Mouse (Mus musculus) liver, embryonic 16.5 days (tissue): ENCODE measurements around the gene Fam81b. TPM values are rescaled to one million over a fixed set of nuclear protein-coding genes. Genes with fewer than 3 reads are reported as not detected.

ENCODE experiments used
- ATAC-seq: fragments of 200-750 bp; cut with Nextera tagmentation; 2 replicates; pipeline ENCODE4 v1.8.0; 2017; ENCODE audit warnings: low read depth, mild to moderate bottlenecking, moderate number of reproducible peaks, moderate library complexity
- H3K27ac ChIP-seq: fragments of 300-500 bp; sonication (generic); 2 replicates; pipeline ENCODE4 v1.5.1; 2014; ENCODE audit warnings: mild to moderate bottlenecking, low read length
- H3K27me3 ChIP-seq: fragments of 300-500 bp; sonication (generic); 2 replicates; pipeline ENCODE4 v1.6.1; 2014; ENCODE audit warnings: low read depth, low read length, mixed read lengths; ENCODE audit not compliant: control insufficient read depth, insufficient read depth
- H3K36me3 ChIP-seq: fragments of 300-500 bp; sonication (generic); 2 replicates; pipeline ENCODE4 v1.6.1; 2014; ENCODE audit warnings: mild to moderate bottlenecking; ENCODE audit not compliant: control insufficient read depth, insufficient read depth
- H3K4me1 ChIP-seq: fragments of 300-500 bp; sonication (generic); 2 replicates; pipeline ENCODE4 v1.6.1; 2014; ENCODE audit warnings: low read depth, low read length, mixed read lengths; ENCODE audit not compliant: control insufficient read depth
- H3K4me2 ChIP-seq: fragments of 300-500 bp; sonication (generic); 2 replicates; pipeline ENCODE4 v1.6.1; 2014; ENCODE audit warnings: low read depth, low read length, mixed read lengths
- H3K4me3 ChIP-seq: fragments of 300-500 bp; sonication (generic); 2 replicates; pipeline ENCODE4 v1.5.1; 2014; ENCODE audit warnings: low read depth, mild to moderate bottlenecking, low read length
- H3K9ac ChIP-seq: fragments of 300-500 bp; sonication (generic); 2 replicates; pipeline ENCODE4 v1.6.1; 2014; ENCODE audit warnings: low read depth, low read length
- H3K9me3 ChIP-seq: fragments of 300-500 bp; sonication (generic); replicated peaks from 2 replicates; pipeline ENCODE4 v1.6.1; 2016; ENCODE audit warnings: low read length; ENCODE audit not compliant: control insufficient read depth
- WGBS: fragments of 180-500 bp; shearing (Covaris S2); extraction: QIAGEN DNeasy Blood & Tissue Kit; methylation state at CpG from one replicate; pipeline ENCODE4 v1.1.7; 2014; ENCODE audit not compliant: insufficient replicate concordance; 5-methylcytosine and 5-hydroxymethylcytosine counted together
- polyA plus RNA-seq: library from polyadenylated mRNA; unstranded; fragments of >200 nt; fragmentation: Nextera tagmentation; extraction: Ambion mirVana; gene quantifications from 2 replicates; pipeline ENCODE4 v1.2.1, GENCODE M21; 2015

Fam81b gene
- polyA plus RNA-seq, 1 experiment from 2014 or later, result not detected

DNA sequence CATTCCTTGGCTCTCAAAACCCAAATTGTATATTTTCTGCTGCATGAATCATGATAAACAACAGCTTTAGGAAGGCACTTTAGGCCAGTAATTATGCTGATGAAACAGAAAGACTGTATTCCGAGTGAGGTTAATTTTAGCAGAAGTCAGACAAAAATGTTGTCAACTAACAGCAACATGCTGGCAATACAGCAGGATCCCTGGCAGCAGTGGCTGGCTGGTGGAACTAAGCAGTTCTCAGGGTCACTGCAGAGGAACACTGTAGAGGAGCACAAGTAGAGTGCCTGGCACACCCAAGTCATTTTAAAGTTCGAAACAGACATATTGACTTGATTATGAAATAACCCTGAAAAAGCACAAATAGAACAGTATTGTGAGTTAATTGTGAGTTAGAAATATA, 2.8 kb downstream of the Fam81b start:
- WGBS, result 65% methylated on average over 2 of the region's 2 CpGs
- no peak overlapping the region for H3K4me3 ChIP-seq
- H3K27ac ChIP-seq, result no peak overlapping the region
- ATAC-seq, result no peak
- H3K27me3 ChIP-seq, result no peaks in the 10 kb centered on the region
- H3K9ac ChIP-seq, result no peak overlapping the region
- H3K4me1 ChIP-seq, result no peaks in the 10 kb centered on the region
- no peaks in the 10 kb centered on the region for H3K9me3 ChIP-seq
- no peak overlapping the region for H3K4me2 ChIP-seq
- H3K36me3 ChIP-seq, result no peaks in the 10 kb centered on the region

DNA sequence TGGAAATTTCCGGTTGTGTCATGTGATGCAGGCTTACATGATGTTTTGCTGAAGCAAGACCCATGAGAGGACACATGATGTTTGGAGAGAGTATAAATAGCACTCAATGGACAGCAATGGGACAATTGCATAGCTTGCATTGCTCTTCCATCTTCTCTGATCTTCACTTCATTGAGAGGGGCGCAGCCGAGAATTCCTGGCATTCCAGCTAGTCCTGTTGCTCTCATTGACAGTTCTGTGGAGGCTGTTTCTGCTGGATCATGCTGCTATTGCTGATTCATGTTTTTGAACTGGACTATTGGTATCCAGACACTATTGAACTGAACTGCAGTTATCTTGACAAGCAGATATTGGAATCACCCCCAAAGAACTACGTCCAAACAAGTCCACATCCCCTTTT, 12.8 kb downstream of the Fam81b start:
- no peak for ATAC-seq
- H3K4me2 ChIP-seq, result no peak overlapping the region
- H3K9ac ChIP-seq, result no peak overlapping the region
- H3K9me3 ChIP-seq, result no peaks in the 10 kb centered on the region
- H3K27ac ChIP-seq, result no peak overlapping the region
- 57% methylated on average over 4 of the region's 4 CpGs for WGBS
- no peaks in the 10 kb centered on the region for H3K4me1 ChIP-seq
- no peaks in the 10 kb centered on the region for H3K27me3 ChIP-seq
- no peaks in the 10 kb centered on the region for H3K36me3 ChIP-seq
- no peak overlapping the region for H3K4me3 ChIP-seq

DNA sequence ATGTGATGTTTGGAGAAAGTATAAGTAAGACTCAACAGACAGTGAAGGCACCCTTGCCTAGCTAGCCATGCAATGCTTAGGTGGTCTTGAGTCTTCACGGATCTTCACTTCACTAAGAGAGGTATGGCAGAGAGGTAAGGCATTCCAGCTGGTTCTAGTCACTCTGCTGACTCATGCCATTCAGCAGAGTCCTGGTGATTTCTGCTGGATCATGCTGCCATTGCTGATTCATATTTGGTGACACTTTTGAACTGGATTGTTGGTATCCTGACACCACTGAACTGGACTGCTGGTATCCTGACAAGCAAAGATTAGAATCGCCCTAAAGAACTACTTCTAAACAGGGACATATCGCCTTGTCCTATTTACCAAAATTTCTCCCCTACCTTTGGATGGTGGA, 20.3 kb downstream of the Fam81b start:
- H3K4me3 ChIP-seq, result no peak overlapping the region
- no peaks in the 10 kb centered on the region for H3K4me1 ChIP-seq
- 56% methylated on average over 3 of the region's 3 CpGs for WGBS
- ATAC-seq, result no peak
- no peaks in the 10 kb centered on the region for H3K36me3 ChIP-seq
- H3K9me3 ChIP-seq, result no peaks in the 10 kb centered on the region
- H3K4me2 ChIP-seq, result no peak overlapping the region
- no peak overlapping the region for H3K9ac ChIP-seq
- no peaks in the 10 kb centered on the region for H3K27me3 ChIP-seq
- no peak overlapping the region for H3K27ac ChIP-seq

DNA sequence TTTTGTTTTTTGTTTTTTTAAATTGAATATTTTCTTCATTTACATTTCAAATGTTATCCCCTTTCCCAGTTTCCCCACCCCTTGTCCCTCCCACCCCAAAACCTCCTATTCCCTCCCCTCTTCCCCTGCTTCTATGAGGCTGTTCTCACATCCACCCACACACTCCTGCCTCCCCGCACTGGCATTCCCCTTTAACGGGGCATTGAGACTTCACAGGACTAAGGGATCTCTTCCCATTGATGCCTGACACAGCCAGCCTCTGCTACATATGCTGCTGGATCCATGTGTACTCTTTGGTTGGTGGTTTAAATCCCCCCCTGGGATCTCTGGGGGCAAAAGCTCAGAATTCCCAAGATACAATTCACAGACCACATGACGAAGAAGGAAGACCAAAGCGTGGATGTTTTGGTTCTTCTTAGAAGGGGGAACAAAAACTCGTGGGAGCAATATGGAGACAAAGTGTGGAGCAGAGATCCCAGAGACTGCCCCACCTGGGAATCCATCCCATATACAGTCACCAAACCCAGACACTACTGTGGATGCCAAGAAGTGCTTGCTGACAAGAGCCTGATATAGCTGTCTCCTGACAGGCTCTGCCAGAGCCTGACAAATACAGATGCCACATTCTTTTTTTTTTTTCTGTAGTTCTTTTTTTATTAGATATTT, 40.4 kb downstream of the Fam81b start:
- H3K4me2 ChIP-seq, result no peak overlapping the region
- no peaks in the 10 kb centered on the region for H3K27me3 ChIP-seq
- no peaks in the 10 kb centered on the region for H3K36me3 ChIP-seq
- 54% methylated on average over 5 of the region's 5 CpGs for WGBS
- no peak overlapping the region for H3K27ac ChIP-seq
- no peaks in the 10 kb centered on the region for H3K4me1 ChIP-seq
- no peak overlapping the region for H3K4me3 ChIP-seq
- H3K9me3 ChIP-seq, result no peaks in the 10 kb centered on the region
- no peak for ATAC-seq
- no peak overlapping the region for H3K9ac ChIP-seq

DNA sequence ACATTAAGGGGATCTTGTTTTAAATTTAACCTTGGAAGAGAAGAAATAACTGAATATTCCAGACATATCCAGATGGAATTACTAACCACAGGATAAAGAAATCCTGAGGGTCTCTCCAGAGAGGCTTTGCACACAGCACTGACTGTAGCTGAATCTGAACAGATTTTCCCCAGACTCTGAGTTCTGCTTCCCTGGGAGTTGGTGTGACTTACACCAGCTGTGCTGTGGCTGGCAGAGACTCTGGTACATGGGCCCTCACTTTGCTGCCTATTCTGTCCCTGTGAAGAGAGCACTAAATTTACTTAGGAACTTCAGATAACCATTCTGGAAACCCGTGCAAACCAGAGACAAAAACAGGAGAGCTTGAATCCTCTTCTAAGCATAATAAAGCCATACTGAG, 46.1 kb downstream of the Fam81b start:
- Histone ChIP-seq H3K27me3 (no peaks in the 10 kb centered on the region), H3K9ac (no peak overlapping the region), H3K4me1 (no peaks in the 10 kb centered on the region), H3K4me2 (no peak overlapping the region), H3K27ac (no peak overlapping the region), H3K9me3 (no peaks in the 10 kb centered on the region), H3K4me3 (no peak overlapping the region), H3K36me3 (no peaks in the 10 kb centered on the region)
- WGBS, result 36% methylated on average over 1 of the region's 1 CpGs
- ATAC-seq, result no peak

DNA sequence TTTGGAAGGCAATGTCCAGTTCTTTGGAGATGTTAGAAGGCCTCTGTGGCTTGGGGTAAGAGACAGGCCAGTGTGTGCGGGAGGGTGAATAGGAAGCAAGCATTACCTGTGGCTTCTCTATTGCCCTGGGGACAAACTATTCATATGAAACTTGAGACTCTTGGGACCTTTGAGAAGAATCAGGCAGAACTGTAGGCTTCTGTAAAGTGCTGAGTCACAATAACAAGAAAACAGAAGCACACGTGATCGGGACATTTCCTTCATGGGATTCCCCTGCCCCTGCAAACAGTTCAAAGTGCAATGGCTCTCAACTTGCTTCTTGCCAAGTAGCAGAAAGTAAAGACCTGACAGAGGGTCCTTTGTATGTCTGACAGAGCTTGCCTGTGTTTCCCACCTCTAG, 48.5 kb downstream of the Fam81b start:
- no peak overlapping the region for H3K4me3 ChIP-seq
- no peak for ATAC-seq
- no peaks in the 10 kb centered on the region for H3K36me3 ChIP-seq
- no peaks in the 10 kb centered on the region for H3K4me1 ChIP-seq
- H3K4me2 ChIP-seq, result no peak overlapping the region
- H3K27ac ChIP-seq, result no peak overlapping the region
- WGBS, result 45% methylated on average over 3 of the region's 3 CpGs
- no peaks in the 10 kb centered on the region for H3K9me3 ChIP-seq
- H3K9ac ChIP-seq, result no peak overlapping the region
- H3K27me3 ChIP-seq, result no peaks in the 10 kb centered on the region

DNA sequence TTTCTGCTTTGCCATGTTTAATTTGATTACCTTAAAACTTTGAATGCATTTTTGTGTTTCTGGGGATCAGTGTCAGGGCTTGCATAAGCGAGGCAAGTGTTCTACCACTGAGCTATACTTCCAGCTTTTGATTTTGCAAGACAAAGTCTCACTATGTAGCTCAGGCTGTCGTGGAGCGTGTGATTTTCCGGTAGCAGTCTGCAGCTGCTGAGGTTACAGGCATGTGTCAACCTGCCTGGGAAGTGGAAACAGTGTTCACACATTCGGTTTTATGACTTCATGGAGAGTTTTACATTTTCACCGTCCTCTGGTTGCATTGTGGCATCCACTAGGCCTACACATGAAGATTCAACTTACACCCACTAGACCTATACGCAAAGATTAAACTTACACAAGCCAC, 54.8 kb downstream of the Fam81b start:
- Histone ChIP-seq H3K27me3 (no peaks in the 10 kb centered on the region), H3K4me3 (no peak overlapping the region), H3K4me2 (no peak overlapping the region), H3K9me3 (no peaks in the 10 kb centered on the region), H3K36me3 (no peaks in the 10 kb centered on the region), H3K9ac (no peak overlapping the region), H3K27ac (no peak overlapping the region), H3K4me1 (no peaks in the 10 kb centered on the region)
- WGBS, result 58% methylated on average over 7 of the region's 7 CpGs
- ATAC-seq, result no peak

DNA sequence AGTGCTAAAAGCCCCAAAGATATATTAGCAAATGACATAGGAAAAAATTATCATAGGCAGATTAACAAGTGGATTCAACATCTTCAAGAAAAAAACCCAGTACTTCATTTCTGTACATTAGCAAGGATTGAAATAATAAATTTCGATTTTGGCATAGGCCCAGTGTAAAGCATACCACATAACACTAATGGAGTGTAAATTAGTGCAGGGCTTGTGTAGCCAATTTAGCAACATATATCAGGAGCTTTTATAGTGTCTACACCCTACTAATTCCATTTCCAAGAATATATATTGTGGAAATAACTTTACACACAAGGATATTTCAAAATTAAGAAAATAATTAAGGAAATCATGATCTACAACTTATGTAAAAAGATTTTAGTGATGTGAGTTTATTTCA, 55.8 kb downstream of the Fam81b start:
- no peak for ATAC-seq
- Histone ChIP-seq H3K9ac (no peak overlapping the region), H3K4me2 (no peak overlapping the region), H3K36me3 (no peaks in the 10 kb centered on the region), H3K4me3 (no peak overlapping the region), H3K4me1 (no peaks in the 10 kb centered on the region), H3K27me3 (no peaks in the 10 kb centered on the region), H3K9me3 (no peaks in the 10 kb centered on the region), H3K27ac (no peak overlapping the region)
- WGBS, result 49% methylated on average over 1 of the region's 1 CpGs

DNA sequence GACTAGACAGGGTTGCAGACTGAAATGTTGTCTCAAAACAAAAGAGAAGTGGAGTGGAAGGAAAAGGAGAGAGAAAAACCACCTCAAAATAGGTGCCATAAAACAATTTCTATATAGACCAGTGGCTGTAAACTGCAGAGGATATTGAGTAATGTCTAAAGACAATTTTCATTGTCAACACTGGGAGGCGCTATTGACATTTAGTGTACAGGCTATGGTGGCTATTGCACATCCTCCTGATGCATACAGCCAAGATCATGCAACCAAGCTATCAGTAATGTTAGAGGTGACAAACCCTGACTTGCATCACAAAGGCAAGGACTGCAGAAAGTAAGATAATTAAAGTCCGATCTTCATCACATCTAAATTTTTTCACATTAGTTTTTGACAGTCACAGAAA, 89.5 kb downstream of the Fam81b start:
- WGBS, result 41% methylated on average over 2 of the region's 2 CpGs
- ATAC-seq, result no peak

More for the DNA sequence above, 89.5 kb downstream of the Fam81b start:
- Histone ChIP-seq H3K27ac (no peak overlapping the region), H3K9me3 (no peaks in the 10 kb centered on the region), H3K4me3 (no peak overlapping the region), H3K36me3 (no peaks in the 10 kb centered on the region), H3K4me2 (no peak overlapping the region), H3K9ac (no peak overlapping the region), H3K4me1 (no peaks in the 10 kb centered on the region), H3K27me3 (no peaks in the 10 kb centered on the region)
